Mouse (Mus musculus): ENCODE results near the gene Ptpro. TPM values are rescaled to one million over a fixed set of nuclear protein-coding genes. Genes with fewer than 3 reads are reported as not detected.

Gene Ptpro
- polyA plus RNA-seq, 1 experiment, result 3.4 TPM

- no peak overlapping the region for H3K27ac ChIP-seq (replicated peaks; ENCODE audit: low read depth, low read length)
- no peak overlapping the region for H3K4me3 ChIP-seq (ENCODE audit: insufficient read depth, low read depth, low read length)
- no peaks in the 10 kb centered on the region for H3K4me1 ChIP-seq (ENCODE audit: control insufficient read depth, insufficient read depth, insufficient read length, low read length)
Measured at GRCm38 (mm10) chr6:137327718-137328117, 75.6 kb downstream of the Ptpro start.

- Histone ChIP-seq H3K4me1 (ENCODE audit: control insufficient read depth, insufficient read depth, insufficient read length, low read length) (no peaks in the 10 kb centered on the region), H3K4me3 (ENCODE audit: insufficient read depth, low read depth, low read length) (no peak overlapping the region), H3K27ac (replicated peaks; ENCODE audit: low read depth, low read length) (no peak overlapping the region)
Measured at GRCm38 (mm10) chr6:137328228-137328627, 76.1 kb downstream of the Ptpro start.

GRCm38 (mm10) chr6:137330782-137331181, 78.7 kb downstream of the Ptpro start:
- no peak overlapping the region for H3K4me3 ChIP-seq (ENCODE audit: insufficient read depth, low read depth, low read length)
- H3K27ac ChIP-seq (replicated peaks; ENCODE audit: low read depth, low read length), result no peak overlapping the region
- no peaks in the 10 kb centered on the region for H3K4me1 ChIP-seq (ENCODE audit: control insufficient read depth, insufficient read depth, insufficient read length, low read length)

GRCm38 (mm10) chr6:137331826-137332225, 79.7 kb downstream of the Ptpro start:
- Histone ChIP-seq H3K4me1 (ENCODE audit: control insufficient read depth, insufficient read depth, insufficient read length, low read length) (no peaks in the 10 kb centered on the region), H3K4me3 (ENCODE audit: insufficient read depth, low read depth, low read length) (no peak overlapping the region)

GRCm38 (mm10) chr6:137339071-137339470, 87.0 kb downstream of the Ptpro start:
- no peak overlapping the region for H3K4me3 ChIP-seq (ENCODE audit: insufficient read depth, low read depth, low read length)
- H3K27ac ChIP-seq (replicated peaks; ENCODE audit: low read depth, low read length), result no peak overlapping the region
- no peaks in the 10 kb centered on the region for H3K4me1 ChIP-seq (ENCODE audit: control insufficient read depth, insufficient read depth, insufficient read length, low read length)

More at GRCm38 (mm10) chr6:137331826-137332225, 79.7 kb downstream of the Ptpro start:
- H3K27ac ChIP-seq (replicated peaks; ENCODE audit: low read depth, low read length), result no peak overlapping the region

GRCm38 (mm10) chr6:137343688-137344441, 91.7 kb downstream of the Ptpro start:
- no peaks in the 10 kb centered on the region for H3K4me1 ChIP-seq (ENCODE audit: control insufficient read depth, insufficient read depth, insufficient read length, low read length)
- H3K4me3 ChIP-seq (ENCODE audit: insufficient read depth, low read depth, low read length), result no peak overlapping the region
- no peak overlapping the region for H3K27ac ChIP-seq (replicated peaks; ENCODE audit: low read depth, low read length)

- H3K4me1 ChIP-seq (ENCODE audit: control insufficient read depth, insufficient read depth, insufficient read length, low read length), result no peaks in the 10 kb centered on the region
- no peak overlapping the region for H3K27ac ChIP-seq (replicated peaks; ENCODE audit: low read depth, low read length)
- H3K4me3 ChIP-seq (ENCODE audit: insufficient read depth, low read depth, low read length), result no peak overlapping the region
Measured at GRCm38 (mm10) chr6:137360166-137360565, 108.0 kb downstream of the Ptpro start.

- Histone ChIP-seq H3K4me3 (ENCODE audit: insufficient read depth, low read depth, low read length) (no peak overlapping the region), H3K27ac (replicated peaks; ENCODE audit: low read depth, low read length) (no peak overlapping the region), H3K4me1 (ENCODE audit: control insufficient read depth, insufficient read depth, insufficient read length, low read length) (no peaks in the 10 kb centered on the region)
Measured at GRCm38 (mm10) chr6:137362216-137362615, 110.1 kb downstream of the Ptpro start.

GRCm38 (mm10) chr6:137364681-137365080, 112.6 kb downstream of the Ptpro start:
- H3K4me1 ChIP-seq (ENCODE audit: control insufficient read depth, insufficient read depth, insufficient read length, low read length), result no peaks in the 10 kb centered on the region
- H3K27ac ChIP-seq (replicated peaks; ENCODE audit: low read depth, low read length), result no peak overlapping the region
- H3K4me3 ChIP-seq (ENCODE audit: insufficient read depth, low read depth, low read length), result no peak overlapping the region

- no peaks in the 10 kb centered on the region for H3K4me1 ChIP-seq (ENCODE audit: control insufficient read depth, insufficient read depth, insufficient read length, low read length)
- H3K4me3 ChIP-seq (ENCODE audit: insufficient read depth, low read depth, low read length), result no peak overlapping the region
- no peak overlapping the region for H3K27ac ChIP-seq (replicated peaks; ENCODE audit: low read depth, low read length)
Measured at GRCm38 (mm10) chr6:137365637-137366036, 113.5 kb downstream of the Ptpro start.

GRCm38 (mm10) chr6:137370745-137371144, 118.6 kb downstream of the Ptpro start:
- Histone ChIP-seq H3K27ac (replicated peaks; ENCODE audit: low read depth, low read length) (no peak overlapping the region), H3K4me3 (ENCODE audit: insufficient read depth, low read depth, low read length) (no peak overlapping the region), H3K4me1 (ENCODE audit: control insufficient read depth, insufficient read depth, insufficient read length, low read length) (no peaks in the 10 kb centered on the region)

GRCm38 (mm10) chr6:137371455-137371854, 119.3 kb downstream of the Ptpro start:
- Histone ChIP-seq H3K27ac (replicated peaks; ENCODE audit: low read depth, low read length) (no peak overlapping the region), H3K4me3 (ENCODE audit: insufficient read depth, low read depth, low read length) (no peak overlapping the region), H3K4me1 (ENCODE audit: control insufficient read depth, insufficient read depth, insufficient read length, low read length) (no peaks in the 10 kb centered on the region)

GRCm38 (mm10) chr6:137373920-137374319, 121.8 kb downstream of the Ptpro start:
- Histone ChIP-seq H3K27ac (replicated peaks; ENCODE audit: low read depth, low read length) (no peak overlapping the region), H3K4me1 (ENCODE audit: control insufficient read depth, insufficient read depth, insufficient read length, low read length) (no peaks in the 10 kb centered on the region), H3K4me3 (ENCODE audit: insufficient read depth, low read depth, low read length) (no peak overlapping the region)

GRCm38 (mm10) chr6:137382546-137382945, 130.4 kb downstream of the Ptpro start:
- H3K27ac ChIP-seq (replicated peaks; ENCODE audit: low read depth, low read length), result no peak overlapping the region
- H3K4me1 ChIP-seq (ENCODE audit: control insufficient read depth, insufficient read depth, insufficient read length, low read length), result no peaks in the 10 kb centered on the region
- H3K4me3 ChIP-seq (ENCODE audit: insufficient read depth, low read depth, low read length), result no peak overlapping the region

- Histone ChIP-seq H3K4me3 (ENCODE audit: insufficient read depth, low read depth, low read length) (no peak overlapping the region), H3K27ac (replicated peaks; ENCODE audit: low read depth, low read length) (0 out of 2 replicates have a peak overlapping the region, but pooled peaks have one; percentile 3), H3K4me1 (ENCODE audit: control insufficient read depth, insufficient read depth, insufficient read length, low read length) (no peaks in the 10 kb centered on the region)
Measured at GRCm38 (mm10) chr6:137386344-137386743, 134.2 kb downstream of the Ptpro start.

GRCm38 (mm10) chr6:137386935-137387334, 134.8 kb downstream of the Ptpro start:
- no peak overlapping the region for H3K4me3 ChIP-seq (ENCODE audit: insufficient read depth, low read depth, low read length)
- no peaks in the 10 kb centered on the region for H3K4me1 ChIP-seq (ENCODE audit: control insufficient read depth, insufficient read depth, insufficient read length, low read length)
- H3K27ac ChIP-seq (replicated peaks; ENCODE audit: low read depth, low read length), result no peak overlapping the region

Data from brown adipose tissue, adult 24 weeks (tissue).